Mouse (Mus musculus) C2C12 (cell line): Measurements from ENCODE around the gene Krt12. TPM values are rescaled to one million over a fixed set of nuclear protein-coding genes. Genes with fewer than 3 reads are reported as not detected.

Experiments used
- H3K27me3 ChIP-seq: one replicate; pipeline ENCODE4 v1.6.1; 2011; ENCODE audit not compliant: control insufficient read depth, insufficient read depth, insufficient read length
- H3K36me3 ChIP-seq: one replicate; pipeline ENCODE4 v1.6.1; 2011; ENCODE audit not compliant: control insufficient read depth, insufficient read depth
- H3K4me3 ChIP-seq: one replicate; pipeline ENCODE4 v1.5.1; 2011; ENCODE audit warnings: mild to moderate bottlenecking, control low read depth; ENCODE audit not compliant: poor library complexity, insufficient read depth, severe bottlenecking
- H3K79me2 ChIP-seq: one replicate; pipeline ENCODE4 v1.6.1; 2011; ENCODE audit not compliant: control insufficient read depth, insufficient read depth
- H3K79me3 ChIP-seq: one replicate; pipeline ENCODE4 v1.6.1; 2011; ENCODE audit warnings: low read depth, control low read depth
- H3ac ChIP-seq: one replicate; pipeline ENCODE3; 2011; ENCODE audit warnings: low read depth; ENCODE audit not compliant: control insufficient read depth, insufficient read length
- CEBPB ChIP-seq: IDR thresholded peaks from one replicate; pipeline ENCODE4 v1.6.1; 2011; ENCODE audit warnings: low read depth, mild to moderate bottlenecking, control low read depth, moderate library complexity
- CTCF ChIP-seq: IDR thresholded peaks from one replicate; pipeline ENCODE4 v1.5.1; 2011; ENCODE audit not compliant: control insufficient read depth, insufficient read depth, insufficient read length
- FOSL1 ChIP-seq: IDR thresholded peaks from one replicate; pipeline ENCODE4 v1.8.0; 2011; ENCODE audit warnings: mild to moderate bottlenecking, low read length; ENCODE audit not compliant: poor library complexity, insufficient read depth, severe bottlenecking
- MAX ChIP-seq: IDR thresholded peaks from one replicate; pipeline ENCODE4 v1.6.1; 2011; ENCODE audit warnings: mild to moderate bottlenecking, control low read depth
- MYOD1 ChIP-seq: IDR thresholded peaks from one replicate; pipeline ENCODE4 v1.6.1; 2011; ENCODE audit warnings: low read depth; ENCODE audit not compliant: control insufficient read depth, insufficient read length
- MYOG ChIP-seq: IDR thresholded peaks from one replicate; pipeline ENCODE4 v1.6.1; 2011; ENCODE audit not compliant: control insufficient read depth, insufficient read length; ENCODE audit errors: extremely low read depth
- USF1 ChIP-seq: IDR thresholded peaks from one replicate; pipeline ENCODE4 v1.6.1; 2011; ENCODE audit warnings: low read depth, mild to moderate bottlenecking, control low read depth, moderate library complexity
- polyA plus RNA-seq: library from polyadenylated mRNA; unstranded; fragments of >200 nt; fragmentation: generic; extraction: Trizol; gene quantifications from one replicate; pipeline ENCODE4 v1.2.1, GENCODE M21; 2012; ENCODE audit warnings: missing spikeins

The Krt12 gene
- polyA plus RNA-seq, 1 experiment, result not detected

GRCm38 (mm10) chr11:99398084-99398483 lies 24.0 kb downstream of the Krt12 start:
- no peak for TF ChIP-seq MYOG
- no peak for TF ChIP-seq MYOD1
- TF ChIP-seq USF1, result no peak
- TF ChIP-seq CEBPB, result no peak
- TF ChIP-seq CTCF, result no peak
- no peak for TF ChIP-seq FOSL1
- H3K27me3 ChIP-seq, result peaks cover 22% of the 10 kb centered on the region
- H3ac ChIP-seq, result no peak overlapping the region
- H3K4me3 ChIP-seq, result no peak overlapping the region
- H3K79me3 ChIP-seq, result no peaks in the 10 kb centered on the region
- H3K36me3 ChIP-seq, result no peaks in the 10 kb centered on the region
- no peaks in the 10 kb centered on the region for H3K79me2 ChIP-seq

GRCm38 (mm10) chr11:99396661-99397060 lies 25.4 kb downstream of the Krt12 start:
- Histone ChIP-seq H3K79me2 (no peaks in the 10 kb centered on the region), H3K27me3 (peaks cover 18% of the 10 kb centered on the region), H3K4me3 (no peak overlapping the region), H3ac (no peak overlapping the region), H3K79me3 (no peaks in the 10 kb centered on the region), H3K36me3 (no peaks in the 10 kb centered on the region)
- TF ChIP-seq CEBPB (no peak), MAX (no peak), MYOD1 (no peak)

- no peak for TF ChIP-seq CTCF
- TF ChIP-seq MYOG, result no peak
- no peak for TF ChIP-seq FOSL1
- TF ChIP-seq USF1, result no peak
- TF ChIP-seq CEBPB, result no peak
- no peak for TF ChIP-seq MAX
These were observed 26.0 kb downstream of the Krt12 start for GRCm38 (mm10) chr11:99396034-99396433.

GRCm38 (mm10) chr11:99392492-99392891 lies 29.6 kb downstream of the Krt12 start:
- H3K36me3 ChIP-seq, result peaks cover 2% of the 10 kb centered on the region
- no peak overlapping the region for H3ac ChIP-seq
- no peak overlapping the region for H3K4me3 ChIP-seq
- no peaks in the 10 kb centered on the region for H3K79me2 ChIP-seq
- TF ChIP-seq MYOG, result no peak
- TF ChIP-seq MYOD1, result no peak
- no peak for TF ChIP-seq FOSL1
- TF ChIP-seq CEBPB, result no peak
- no peak for TF ChIP-seq MAX
- TF ChIP-seq USF1, result no peak
- TF ChIP-seq CTCF, result no peak
- H3K27me3 ChIP-seq, result peaks cover 4% of the 10 kb centered on the region
- H3K79me3 ChIP-seq, result no peaks in the 10 kb centered on the region

More at GRCm38 (mm10) chr11:99396034-99396433, 26.0 kb downstream of the Krt12 start:
- H3ac ChIP-seq, result no peak overlapping the region
- no peaks in the 10 kb centered on the region for H3K79me2 ChIP-seq
- H3K79me3 ChIP-seq, result no peaks in the 10 kb centered on the region
- peaks cover 18% of the 10 kb centered on the region for H3K27me3 ChIP-seq
- H3K36me3 ChIP-seq, result no peaks in the 10 kb centered on the region
- no peak overlapping the region for H3K4me3 ChIP-seq

GRCm38 (mm10) chr11:99391375-99391774 lies 30.7 kb downstream of the Krt12 start:
- no peak overlapping the region for H3K4me3 ChIP-seq
- no peaks in the 10 kb centered on the region for H3K79me3 ChIP-seq
- H3K79me2 ChIP-seq, result no peaks in the 10 kb centered on the region
- H3ac ChIP-seq, result no peak overlapping the region
- H3K36me3 ChIP-seq, result peaks cover 3% of the 10 kb centered on the region
- no peaks in the 10 kb centered on the region for H3K27me3 ChIP-seq
- TF ChIP-seq USF1 (no peak), FOSL1 (no peak), CTCF (no peak), MYOD1 (no peak), CEBPB (no peak), MYOG (no peak), MAX (no peak)

GRCm38 (mm10) chr11:99390866-99391265 lies 31.2 kb downstream of the Krt12 start:
- Histone ChIP-seq H3K79me2 (no peaks in the 10 kb centered on the region), H3K79me3 (no peaks in the 10 kb centered on the region), H3K27me3 (no peaks in the 10 kb centered on the region), H3K4me3 (no peak overlapping the region), H3K36me3 (peaks cover 3% of the 10 kb centered on the region), H3ac (no peak overlapping the region)
- TF ChIP-seq MYOD1 (no peak), CTCF (no peak), FOSL1 (no peak), USF1 (no peak), MAX (no peak), CEBPB (no peak), MYOG (no peak)
